Mouse (Mus musculus): ENCODE measurements around the gene Cinp. TPM values are rescaled to one million over a fixed set of nuclear protein-coding genes. Genes with fewer than 3 reads are reported as not detected.

Gene Cinp
- polyA plus RNA-seq, 1 experiment: 1.1 TPM

DNA sequence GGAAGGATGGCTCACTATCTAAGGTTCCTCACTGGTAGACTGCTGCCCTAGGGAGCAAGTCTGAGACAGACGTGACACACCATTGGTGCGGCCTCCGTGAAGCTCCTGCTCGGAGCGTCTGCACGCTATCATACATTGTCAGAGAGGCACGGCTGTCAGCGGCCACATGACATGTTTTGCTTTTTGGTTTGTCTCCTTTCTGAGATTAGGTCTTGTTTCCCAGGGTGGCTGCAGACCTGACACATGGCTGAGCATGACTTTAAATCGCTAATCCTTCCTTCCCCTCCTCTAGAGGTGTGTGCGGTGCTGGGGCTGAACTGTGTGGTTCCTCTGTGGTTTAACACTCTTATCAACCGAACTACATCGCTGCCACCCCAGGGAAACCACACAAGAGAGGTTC, 37.5 kb downstream of the Cinp start:
- no peaks in the 10 kb centered on the region for H3K9me3 ChIP-seq (ENCODE audit: control insufficient read depth, low read length)
- H3K27me3 ChIP-seq (ENCODE audit: control insufficient read depth): no peaks in the 10 kb centered on the region
- H3K4me3 ChIP-seq (replicated peaks): peak overlapping the region; percentile 86
- H3K4me1 ChIP-seq (ENCODE audit: control insufficient read depth): peaks cover 47% of the 10 kb centered on the region
- no peak for TF ChIP-seq GATA1 (IDR thresholded peaks at IDR 0.05; ENCODE audit: low read length)
- TF ChIP-seq TAL1 (IDR thresholded peaks at IDR 0.05; ENCODE audit: low read length): no peak
- H3K36me3 ChIP-seq (ENCODE audit: control insufficient read depth): peaks cover 8% of the 10 kb centered on the region

DNA sequence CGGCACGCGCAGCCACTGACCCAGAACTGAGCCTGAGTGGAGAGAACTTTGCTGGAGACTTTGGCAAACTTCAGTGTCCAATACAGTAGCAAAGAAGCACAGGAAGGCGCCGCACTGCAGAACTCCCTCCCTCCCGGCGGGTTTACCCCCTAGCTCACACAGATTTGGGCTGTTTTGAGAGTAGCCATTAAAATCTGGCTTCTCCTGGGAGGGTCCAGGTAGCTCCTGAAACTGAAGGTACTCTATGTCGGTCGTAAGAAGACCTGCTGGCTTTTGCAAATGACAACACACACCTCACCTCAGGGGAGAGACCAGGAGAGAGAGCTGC, 38.1 kb downstream of the Cinp start:
- Histone ChIP-seq H3K4me1 (ENCODE audit: control insufficient read depth) (peaks cover 52% of the 10 kb centered on the region), H3K27me3 (ENCODE audit: control insufficient read depth) (no peaks in the 10 kb centered on the region), H3K4me3 (replicated peaks) (peak overlapping the region; percentile 86), H3K36me3 (ENCODE audit: control insufficient read depth) (peaks cover 7% of the 10 kb centered on the region), H3K9me3 (ENCODE audit: control insufficient read depth, low read length) (no peaks in the 10 kb centered on the region)
- no peak for TF ChIP-seq TAL1 (IDR thresholded peaks at IDR 0.05; ENCODE audit: low read length)
- TF ChIP-seq GATA1 (IDR thresholded peaks at IDR 0.05; ENCODE audit: low read length): no peak

DNA sequence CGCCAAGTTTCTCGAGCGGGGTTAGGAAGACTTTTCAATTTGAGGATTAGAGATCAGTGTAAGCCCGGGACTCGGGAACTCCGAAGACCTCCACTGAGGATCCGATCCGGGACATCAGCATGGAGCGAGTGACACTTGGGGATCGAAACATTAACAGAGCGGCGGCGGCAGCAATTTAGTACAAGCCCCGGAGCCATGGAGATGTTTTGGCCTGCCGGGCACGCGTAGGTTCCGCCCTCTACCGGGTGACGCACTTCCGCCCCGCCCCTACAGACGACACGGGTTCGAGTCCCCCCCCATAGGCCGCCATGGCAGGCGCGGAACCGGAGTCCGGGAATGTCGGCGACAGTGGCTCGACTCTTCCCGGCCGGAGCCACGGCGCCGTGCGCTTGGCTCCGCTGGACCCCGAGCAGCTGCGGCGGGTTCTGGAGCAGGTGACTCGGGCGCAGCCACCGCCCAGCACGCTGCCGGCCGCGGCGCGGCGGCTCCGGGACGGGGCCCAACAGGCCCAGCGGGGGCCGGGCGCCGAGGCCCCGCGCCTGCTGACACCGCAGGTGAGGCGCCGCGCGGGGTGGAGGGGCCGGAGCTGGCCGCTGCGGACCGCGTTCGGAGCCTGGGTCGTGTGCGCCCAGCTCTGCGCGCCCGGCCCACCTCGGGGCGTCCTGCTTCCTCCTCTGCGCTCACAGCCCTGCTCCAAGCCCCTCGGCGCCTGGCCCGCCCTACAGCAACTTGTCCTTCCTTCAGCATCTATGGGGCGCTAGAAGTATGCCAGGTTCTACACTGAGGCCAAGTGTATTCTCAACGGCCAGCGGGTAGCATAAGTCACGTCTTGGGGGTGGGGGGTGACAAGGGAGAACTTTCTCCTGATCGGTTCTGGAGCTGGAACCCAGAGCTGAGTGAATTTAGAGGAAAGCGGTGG, 38.7 kb downstream of the Cinp start, which contains the start of gene Zfp839:
Zfp839 (plus strand) TSS at position 244 of the 919 bp plus-strand sequence.
- no peaks in the 10 kb centered on the region for H3K27me3 ChIP-seq (ENCODE audit: control insufficient read depth)
- no peak for TF ChIP-seq TAL1 (IDR thresholded peaks at IDR 0.05; ENCODE audit: low read length)
- TF ChIP-seq GATA1 (IDR thresholded peaks at IDR 0.05; ENCODE audit: low read length): no peak
- H3K4me3 ChIP-seq (replicated peaks): peak within 1 kb of the TSS; percentile 86
- no peaks in the 10 kb centered on the region for H3K9me3 ChIP-seq (ENCODE audit: control insufficient read depth, low read length)
- H3K4me1 ChIP-seq (ENCODE audit: control insufficient read depth): peaks cover 52% of the 10 kb centered on the region
- H3K36me3 ChIP-seq (ENCODE audit: control insufficient read depth): peaks cover 2% of the 10 kb centered on the region; the same call in 1 of the 2 replicates

DNA sequence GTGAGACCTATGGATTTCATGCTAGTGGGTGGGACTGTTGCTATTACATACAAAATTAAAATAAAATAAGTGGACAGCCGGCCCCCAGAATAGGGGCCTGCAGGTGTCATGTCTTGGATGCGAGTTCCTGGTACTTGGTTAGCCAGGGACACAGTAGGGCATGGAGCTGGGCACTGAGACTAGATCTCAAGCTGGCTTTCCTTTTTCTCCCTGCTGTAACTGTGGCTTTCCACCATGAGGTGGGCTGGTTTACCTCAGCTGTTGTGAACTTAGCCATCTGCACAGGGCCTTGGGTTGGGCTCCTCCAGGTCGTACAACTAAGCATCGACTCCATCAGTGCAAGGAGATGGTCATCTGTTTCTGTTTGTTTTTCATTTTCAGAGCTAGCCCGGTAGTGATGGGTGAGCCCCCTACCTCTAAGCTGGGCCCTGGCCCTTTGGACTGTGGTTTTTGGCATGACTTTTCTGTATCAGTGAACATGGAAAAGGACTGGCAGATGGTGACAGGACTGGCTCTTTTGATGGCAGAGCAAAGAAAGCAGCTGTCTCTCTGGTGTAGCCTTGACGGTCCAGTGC, 42.7 kb downstream of the Cinp start:
- TF ChIP-seq GATA1 (IDR thresholded peaks at IDR 0.05; ENCODE audit: low read length) (no peak), TAL1 (IDR thresholded peaks at IDR 0.05; ENCODE audit: low read length) (no peak)
- Histone ChIP-seq H3K9me3 (ENCODE audit: control insufficient read depth, low read length) (no peaks in the 10 kb centered on the region), H3K4me1 (ENCODE audit: control insufficient read depth) (peaks cover 64% of the 10 kb centered on the region), H3K4me3 (replicated peaks) (peak overlapping the region; percentile 74), H3K36me3 (ENCODE audit: control insufficient read depth) (no peaks in the 10 kb centered on the region), H3K27me3 (ENCODE audit: control insufficient read depth) (no peaks in the 10 kb centered on the region)

DNA sequence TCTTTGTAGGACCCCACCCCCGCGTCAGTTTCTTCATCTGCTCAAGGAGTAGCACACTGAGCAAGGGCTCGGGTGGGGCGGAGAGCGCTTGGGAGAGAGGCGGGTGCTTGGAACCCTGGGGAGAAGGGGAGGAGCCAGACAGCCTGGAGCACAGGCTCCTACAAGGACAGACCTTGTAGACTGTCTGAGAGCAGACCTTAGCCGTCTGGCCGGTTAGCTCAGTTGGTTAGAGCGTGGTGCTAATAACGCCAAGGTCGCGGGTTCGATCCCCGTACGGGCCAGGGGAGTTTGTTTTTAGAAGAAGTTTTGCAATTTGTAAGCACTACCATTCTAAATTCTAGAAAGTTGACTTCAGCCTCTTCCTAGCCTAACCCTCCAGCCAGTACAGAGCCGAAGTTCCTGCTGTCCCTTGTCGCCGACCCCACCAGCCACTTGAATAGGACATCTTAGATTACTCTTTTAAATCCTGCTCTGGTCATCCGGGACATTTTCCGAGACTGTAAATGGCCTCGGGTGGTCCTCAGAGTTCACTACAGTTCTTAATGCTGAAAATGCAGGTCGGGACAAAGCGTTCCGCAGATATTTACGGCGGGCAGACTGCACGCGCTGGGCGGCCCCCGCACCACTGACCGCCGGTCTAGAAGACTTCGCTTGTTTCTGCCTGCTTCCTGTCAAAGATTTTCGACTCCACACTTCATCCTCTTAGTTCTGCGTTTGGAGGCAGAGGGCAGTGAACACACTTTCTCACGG, 43.6 kb downstream of the Cinp start:
- Histone ChIP-seq H3K27me3 (ENCODE audit: control insufficient read depth) (peaks cover 4% of the 10 kb centered on the region), H3K9me3 (ENCODE audit: control insufficient read depth, low read length) (no peaks in the 10 kb centered on the region), H3K4me3 (replicated peaks) (peak overlapping the region; percentile 74), H3K4me1 (ENCODE audit: control insufficient read depth) (peaks cover 60% of the 10 kb centered on the region), H3K36me3 (ENCODE audit: control insufficient read depth) (no peaks in the 10 kb centered on the region)
- no peak for TF ChIP-seq GATA1 (IDR thresholded peaks at IDR 0.05; ENCODE audit: low read length)
- TF ChIP-seq TAL1 (IDR thresholded peaks at IDR 0.05; ENCODE audit: low read length): no peak

DNA sequence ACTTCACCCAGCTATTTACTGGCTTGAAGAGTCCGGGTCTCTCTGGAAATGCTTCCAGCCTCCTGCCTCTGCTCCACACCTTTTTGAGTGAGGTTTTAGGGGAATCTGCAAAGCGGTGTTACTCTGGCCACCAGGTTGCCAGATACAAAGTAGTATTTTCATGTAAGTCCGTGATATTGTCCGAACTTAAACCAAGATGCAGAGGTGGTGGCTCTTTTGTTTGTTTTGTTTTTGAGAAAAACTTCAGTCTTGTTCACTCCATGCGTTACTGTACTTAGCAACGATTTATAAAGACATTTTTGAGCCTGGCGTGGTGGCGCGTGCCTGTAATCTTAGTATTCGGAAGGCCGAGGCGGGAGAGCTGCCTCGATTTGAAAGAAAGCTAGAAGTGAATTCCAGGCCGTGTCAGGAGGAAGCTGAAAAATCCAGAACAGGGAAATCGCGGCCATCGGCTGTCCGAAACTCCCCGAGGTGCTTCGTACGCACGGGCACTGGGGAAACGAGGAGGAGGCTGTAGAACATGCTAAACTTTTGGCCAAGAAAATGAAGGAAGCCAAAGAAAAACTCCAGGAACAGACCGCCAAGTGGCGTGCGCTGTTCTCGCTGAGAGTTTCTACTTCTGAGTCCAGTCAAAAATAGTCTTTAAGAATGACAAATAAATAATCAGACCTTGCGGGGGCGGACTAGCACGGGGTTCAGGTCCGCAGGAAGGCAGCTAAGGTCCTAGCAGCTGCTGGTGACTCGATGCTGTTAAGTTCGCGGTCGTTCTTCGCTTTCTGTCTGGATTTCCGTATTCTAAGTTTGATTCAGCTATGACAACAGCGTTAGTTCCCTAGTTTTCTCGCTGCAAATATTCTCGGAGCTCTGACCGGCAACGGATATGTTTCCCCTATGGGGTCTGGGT, 44.5 kb downstream of the Cinp start:
- Histone ChIP-seq H3K36me3 (ENCODE audit: control insufficient read depth) (no peaks in the 10 kb centered on the region), H3K4me1 (ENCODE audit: control insufficient read depth) (peaks cover 58% of the 10 kb centered on the region), H3K27me3 (ENCODE audit: control insufficient read depth) (peaks cover 12% of the 10 kb centered on the region), H3K4me3 (replicated peaks) (peak overlapping the region; percentile 74), H3K9me3 (ENCODE audit: control insufficient read depth, low read length) (no peaks in the 10 kb centered on the region)
- no peak for TF ChIP-seq TAL1 (IDR thresholded peaks at IDR 0.05; ENCODE audit: low read length)
- TF ChIP-seq GATA1 (IDR thresholded peaks at IDR 0.05; ENCODE audit: low read length): no peak

DNA sequence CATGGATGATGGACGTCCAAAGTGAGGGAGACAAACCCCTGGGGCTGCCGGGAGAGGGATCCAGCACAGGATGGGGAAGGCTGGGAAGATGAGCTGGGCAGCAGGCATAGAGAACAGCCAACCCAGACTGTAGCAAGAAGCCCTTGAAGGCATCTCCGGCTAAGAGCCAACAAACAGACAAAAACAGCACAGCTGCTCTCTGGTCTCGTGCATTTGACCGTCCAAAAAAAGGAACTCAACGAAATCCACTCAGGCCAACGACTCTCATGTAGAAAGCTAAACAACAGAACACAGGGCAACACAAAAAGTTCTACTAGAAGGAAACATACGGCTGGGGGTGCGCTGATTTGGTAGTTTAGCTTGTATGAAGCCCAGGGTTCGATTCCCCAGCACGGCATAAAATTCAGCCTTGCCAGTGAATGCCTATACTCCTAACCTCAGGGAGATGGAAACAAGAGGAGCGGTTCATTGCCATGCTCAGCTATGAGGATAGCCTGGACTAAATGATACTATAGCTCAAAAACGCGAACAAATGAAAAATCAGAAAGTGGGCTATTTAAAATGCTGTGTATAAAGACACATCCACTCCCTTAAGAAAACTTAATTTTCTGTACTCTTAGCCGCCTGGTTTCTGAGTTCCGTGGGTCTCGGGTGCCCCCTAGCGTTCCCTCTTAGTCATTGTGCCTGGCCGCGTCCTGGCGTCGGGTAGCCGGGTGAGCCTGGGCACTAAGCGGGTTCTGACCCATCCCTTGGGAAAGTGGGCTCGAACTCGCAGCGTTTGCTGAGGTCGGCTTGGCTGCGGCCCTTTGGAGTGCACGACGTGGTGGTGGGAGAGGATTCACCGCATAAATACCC, 45.5 kb downstream of the Cinp start:
- H3K27me3 ChIP-seq (ENCODE audit: control insufficient read depth): peaks cover 19% of the 10 kb centered on the region
- peak overlapping the region; percentile 74 for H3K4me3 ChIP-seq (replicated peaks)
- H3K9me3 ChIP-seq (ENCODE audit: control insufficient read depth, low read length): no peaks in the 10 kb centered on the region
- no peak for TF ChIP-seq TAL1 (IDR thresholded peaks at IDR 0.05; ENCODE audit: low read length)
- TF ChIP-seq GATA1 (IDR thresholded peaks at IDR 0.05; ENCODE audit: low read length): no peak
- H3K4me1 ChIP-seq (ENCODE audit: control insufficient read depth): peaks cover 55% of the 10 kb centered on the region
- H3K36me3 ChIP-seq (ENCODE audit: control insufficient read depth): no peaks in the 10 kb centered on the region
